Comparison of ENCODE assay signal across 7 mouse cellular contexts in the genomic region with DNA sequence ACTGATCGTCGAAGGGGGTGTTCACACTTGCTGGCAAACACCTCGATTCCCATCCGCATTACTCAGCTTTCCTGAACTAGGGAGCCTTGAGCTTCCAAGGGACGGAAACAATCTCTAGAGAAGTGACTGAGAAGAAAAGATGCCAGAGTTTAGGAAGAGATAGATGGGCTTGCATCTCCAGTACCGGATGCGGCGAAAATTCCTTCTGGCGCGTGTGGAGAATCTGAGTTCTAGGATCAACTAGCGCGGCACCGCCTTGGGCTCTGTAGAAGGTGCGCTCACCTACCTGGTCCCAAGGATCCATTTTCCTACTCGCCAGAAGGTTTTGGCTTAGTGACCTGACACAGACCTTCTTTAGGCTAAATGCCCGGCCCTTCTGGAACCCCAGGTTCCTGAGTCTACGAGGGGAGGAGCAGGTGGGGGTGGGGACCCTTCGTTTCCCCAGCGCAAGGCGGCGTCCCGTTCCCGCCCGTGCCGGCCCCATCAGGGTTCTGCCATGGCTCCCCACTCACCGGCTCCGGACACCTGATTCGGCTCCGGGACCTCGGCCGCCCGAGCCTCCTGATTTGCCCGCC. TPM values are rescaled to one million over a fixed set of nuclear protein-coding genes. Genes with fewer than 3 reads are reported as not detected.
DNase-seq lines count a peak whose midpoint lies in the region; ATAC-seq and TF ChIP-seq lines count a peak whose summit lies in the region.

No protein-coding gene starts in this region.

- WGBS in hindbrain, embryonic 16.5 days: 1% methylated on average over 25 of the region's 33 CpGs
- under 1% methylated on average over 33 of the region's 33 CpGs for WGBS in midbrain, embryonic 12.5 days
- WGBS in thymus, adult 2 months: 9% methylated on average over 33 of the region's 33 CpGs

- H3K9me3 ChIP-seq in hindbrain, embryonic 16.5 days (ENCODE audit: control insufficient read depth, low read length): no peaks in the 10 kb centered on the region
- no peaks in the 10 kb centered on the region for H3K9me3 ChIP-seq in midbrain, embryonic 12.5 days

- TF ChIP-seq POLR2A in thymus, adult 2 months (IDR thresholded peaks at IDR 0.05; ENCODE audit: control insufficient read depth, extremely low read depth, insufficient read depth, low read length, poor library complexity): no peak

- no peak for TF ChIP-seq CTCF in thymus, adult 2 months (IDR thresholded peaks at IDR 0.05; ENCODE audit: borderline replicate concordance, control insufficient read depth, extremely low read depth, insufficient read depth, low read length, poor library complexity)

- H3K4me2 ChIP-seq in hindbrain, embryonic 16.5 days (ENCODE audit: low read length): peak overlapping the region; percentile 63
- peak overlapping the region; percentile 69 for H3K4me2 ChIP-seq in midbrain, embryonic 12.5 days (replicated peaks)

- peak; percentile 76 for DNase-seq in Muller cell, postnatal 12 days (ENCODE audit: inconsistent ontology term)
- DNase-seq in urinary bladder, postnatal 36 days (ENCODE audit: low spot score in 2 of 2): no peak
- no peak for DNase-seq in thymus, adult 2 months
- DNase-seq in right cerebral cortex, postnatal 25 days: no peak

- no peaks in the 10 kb centered on the region for H3K4me1 ChIP-seq in brown adipose tissue, adult 24 weeks (ENCODE audit: control insufficient read depth, insufficient read depth, insufficient read length, low read length)
- peaks cover 17% of the 10 kb centered on the region for H3K4me1 ChIP-seq in hindbrain, embryonic 16.5 days (ENCODE audit: control insufficient read depth, insufficient read depth, low read depth, low read length)
- peaks cover 39% of the 10 kb centered on the region for H3K4me1 ChIP-seq in midbrain, embryonic 12.5 days
- peaks cover 3% of the 10 kb centered on the region; the same call in 1 of the 2 replicates for H3K4me1 ChIP-seq in thymus, adult 2 months (replicated peaks; ENCODE audit: control insufficient read depth, insufficient read depth, low read length)

- no peaks in the 10 kb centered on the region for H3K36me3 ChIP-seq in hindbrain, embryonic 16.5 days (ENCODE audit: control insufficient read depth, insufficient read depth, low read length)
- H3K36me3 ChIP-seq in midbrain, embryonic 12.5 days: no peaks in the 10 kb centered on the region
- no peaks in the 10 kb centered on the region for H3K36me3 ChIP-seq in thymus, adult 2 months (ENCODE audit: control insufficient read depth, insufficient read depth, low read length)

- no peak for ATAC-seq in hindbrain, embryonic 16.5 days
- ATAC-seq in midbrain, embryonic 12.5 days (ENCODE audit: low FRiP score, low read depth): no peak

- peak overlapping the region; percentile 57 for H3K4me3 ChIP-seq in brown adipose tissue, adult 24 weeks (ENCODE audit: insufficient read depth, low read depth, low read length)
- peak overlapping the region; percentile 44 for H3K4me3 ChIP-seq in hindbrain, embryonic 16.5 days (ENCODE audit: low read length)
- H3K4me3 ChIP-seq in midbrain, embryonic 12.5 days: peak overlapping the region; percentile 44
- H3K4me3 ChIP-seq in thymus, adult 2 months (ENCODE audit: control insufficient read depth, insufficient read depth, low read length): no peak overlapping the region

- H3K9ac ChIP-seq in hindbrain, embryonic 16.5 days (ENCODE audit: low read depth, low read length): no peak overlapping the region
- no peak overlapping the region for H3K9ac ChIP-seq in midbrain, embryonic 12.5 days (replicated peaks)

- H3K27me3 ChIP-seq in hindbrain, embryonic 16.5 days (replicated peaks; ENCODE audit: control insufficient read depth, insufficient read depth, low read length): peaks cover 42% of the 10 kb centered on the region
- H3K27me3 ChIP-seq in midbrain, embryonic 12.5 days: peaks cover 98% of the 10 kb centered on the region
- H3K27me3 ChIP-seq in thymus, adult 2 months (ENCODE audit: control insufficient read depth, insufficient read depth, low read length): peaks cover 45% of the 10 kb centered on the region

- H3K27ac ChIP-seq in brown adipose tissue, adult 24 weeks (replicated peaks; ENCODE audit: low read depth, low read length): peak overlapping the region; percentile 5; the same call in 1 of the 2 replicates
- no peak overlapping the region for H3K27ac ChIP-seq in hindbrain, embryonic 16.5 days (ENCODE audit: low read depth, low read length)
- no peak overlapping the region for H3K27ac ChIP-seq in midbrain, embryonic 12.5 days (replicated peaks)
- H3K27ac ChIP-seq in thymus, adult 2 months (ENCODE audit: control insufficient read depth, insufficient read depth, low read length): no peak overlapping the region

RNA-seq across cellular contexts. Expression of gene Tbx2, which starts 0.6 kb away (rescaled TPM):
- polyA plus RNA-seq in brown adipose tissue, adult 24 weeks (2012; ENCODE audit: insufficient read depth, insufficient read length, missing spikeins): 1.2 and 1.5 TPM in 2 replicates
- 0.64 and 1.0 TPM in 2 replicates for polyA plus RNA-seq in hindbrain, embryonic 16.5 days (2015; fragmentation: Nextera tagmentation; extraction: Ambion mirVana)
- 0.65 and 0.84 TPM in 2 replicates for polyA plus RNA-seq in midbrain, embryonic 12.5 days (2016; fragmentation: Nextera tagmentation; extraction: Ambion mirVana)
- 2.7 and 3.5 TPM in 2 replicates for polyA plus RNA-seq in thymus, adult 2 months (2012; rRNA removed)

RNA-seq across cellular contexts. Expression of gene Gm11444, which starts 18.4 kb away (rescaled TPM):
- not detected in 2 replicates for polyA plus RNA-seq in brown adipose tissue, adult 24 weeks (2012; ENCODE audit: insufficient read depth, insufficient read length, missing spikeins)
- polyA plus RNA-seq in hindbrain, embryonic 16.5 days (2015; fragmentation: Nextera tagmentation; extraction: Ambion mirVana): not detected in 2 replicates
- polyA plus RNA-seq in midbrain, embryonic 12.5 days (2016; fragmentation: Nextera tagmentation; extraction: Ambion mirVana): not detected in 2 replicates
- not detected in 2 replicates for polyA plus RNA-seq in thymus, adult 2 months (2012; rRNA removed)

RNA-seq across cellular contexts. Expression of gene Tbx4, which starts 54.5 kb away (rescaled TPM):
- polyA plus RNA-seq in brown adipose tissue, adult 24 weeks (2012; ENCODE audit: insufficient read depth, insufficient read length, missing spikeins): not detected in 2 replicates
- 0.40 TPM in 2 replicates for polyA plus RNA-seq in hindbrain, embryonic 16.5 days (2015; fragmentation: Nextera tagmentation; extraction: Ambion mirVana)
- polyA plus RNA-seq in midbrain, embryonic 12.5 days (2016; fragmentation: Nextera tagmentation; extraction: Ambion mirVana): 0.12 and 0.19 TPM in 2 replicates
- polyA plus RNA-seq in thymus, adult 2 months (2012; rRNA removed): 0.06 and 0.08 TPM in 2 replicates
